Mouse (Mus musculus) retina, postnatal 7 days (tissue): ENCODE measurements around the gene Prr27.

Experiments used
- DNase-seq: peaks from one replicate; pipeline ENCODE4 v3.0.0-alpha.2; 2012; ENCODE audit warnings: low read depth, low spot score

Prr27 gene

DNA sequence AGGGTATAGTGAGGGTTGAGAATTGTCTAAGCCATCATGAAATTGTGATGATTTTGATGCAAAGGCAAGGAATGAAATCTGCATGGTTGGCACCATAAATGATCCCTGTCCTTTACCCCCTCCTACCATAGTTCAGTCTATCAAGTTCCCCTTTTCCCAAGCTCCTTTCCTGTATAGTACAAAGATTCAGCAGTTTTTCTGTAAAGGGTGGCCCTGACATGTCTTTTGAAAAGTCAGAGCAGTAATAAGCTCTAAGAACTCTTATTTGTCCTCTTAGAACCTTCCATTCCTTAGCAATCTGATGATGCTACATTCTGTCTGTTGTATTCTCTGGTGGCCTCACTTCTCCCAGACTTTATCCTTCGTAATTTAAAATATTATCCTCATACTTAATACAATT is at the start of gene Prr27:
Gene Prr27, plus strand, starts transcription at position 301 of the 400 bp plus-strand sequence.
- no peak for DNase-seq

DNA sequence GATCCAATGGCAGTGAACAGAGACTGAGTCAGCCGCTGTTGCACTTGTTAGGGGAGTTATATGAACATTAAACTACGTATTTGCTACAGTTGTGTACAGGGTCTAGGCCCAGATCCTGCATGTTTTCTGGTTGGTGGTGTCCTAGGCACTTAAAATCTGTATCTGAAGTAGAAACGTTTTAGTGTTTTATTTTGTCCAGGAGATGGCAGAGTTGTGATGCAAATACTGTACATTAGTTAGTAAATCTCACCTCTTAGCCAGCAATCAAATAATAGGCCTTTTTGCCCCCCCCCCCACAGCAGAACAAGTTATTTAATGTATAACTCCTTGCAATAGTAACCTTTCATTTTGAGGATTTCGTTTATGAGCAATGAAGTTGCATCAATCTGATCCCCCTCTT is 42.8 kb upstream of the Prr27 start:
- no peak for DNase-seq

DNA sequence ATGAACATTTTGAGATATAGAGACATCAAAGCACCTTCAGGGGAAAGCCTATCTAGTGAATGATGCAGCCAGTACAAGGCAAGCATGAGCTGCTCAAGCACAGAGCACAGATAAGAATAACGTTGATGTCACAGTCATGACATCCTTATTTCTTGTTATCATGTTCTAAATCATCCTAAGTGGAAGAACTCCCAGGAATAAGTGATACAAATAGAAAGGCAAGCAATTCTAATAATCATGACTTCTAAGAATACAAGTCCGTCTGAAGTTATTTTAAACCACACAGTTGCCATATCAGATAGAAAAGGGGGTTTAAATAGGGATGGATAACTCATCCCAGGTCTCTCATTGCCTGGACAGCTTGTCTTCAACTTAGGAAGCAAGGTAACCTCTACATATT is 17.7 kb upstream of the Prr27 start, which contains the start of gene Csn1s2b:
Gene Csn1s2b, plus strand, starts transcription at position 301 of the 400 bp plus-strand sequence.
- DNase-seq: no peak

DNA sequence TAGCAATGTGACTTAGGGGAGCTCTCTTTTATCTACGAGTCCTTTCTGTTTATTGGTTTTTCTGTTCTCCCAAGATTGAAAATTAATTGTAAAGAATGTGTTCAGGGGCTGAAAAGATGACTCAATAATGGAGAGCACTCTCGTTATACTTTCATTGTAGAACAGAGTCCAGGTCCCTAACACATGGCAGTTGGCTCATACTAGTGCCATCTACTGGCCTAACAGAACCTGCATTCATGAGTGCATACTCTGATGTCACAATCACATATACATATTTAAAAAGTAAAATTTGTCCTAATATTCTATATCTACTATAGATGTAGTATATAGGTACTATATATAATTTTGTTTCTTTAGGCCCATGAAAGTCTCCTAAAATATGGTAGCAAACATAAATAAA is 16.2 kb upstream of the Prr27 start:
- DNase-seq: no peak

DNA sequence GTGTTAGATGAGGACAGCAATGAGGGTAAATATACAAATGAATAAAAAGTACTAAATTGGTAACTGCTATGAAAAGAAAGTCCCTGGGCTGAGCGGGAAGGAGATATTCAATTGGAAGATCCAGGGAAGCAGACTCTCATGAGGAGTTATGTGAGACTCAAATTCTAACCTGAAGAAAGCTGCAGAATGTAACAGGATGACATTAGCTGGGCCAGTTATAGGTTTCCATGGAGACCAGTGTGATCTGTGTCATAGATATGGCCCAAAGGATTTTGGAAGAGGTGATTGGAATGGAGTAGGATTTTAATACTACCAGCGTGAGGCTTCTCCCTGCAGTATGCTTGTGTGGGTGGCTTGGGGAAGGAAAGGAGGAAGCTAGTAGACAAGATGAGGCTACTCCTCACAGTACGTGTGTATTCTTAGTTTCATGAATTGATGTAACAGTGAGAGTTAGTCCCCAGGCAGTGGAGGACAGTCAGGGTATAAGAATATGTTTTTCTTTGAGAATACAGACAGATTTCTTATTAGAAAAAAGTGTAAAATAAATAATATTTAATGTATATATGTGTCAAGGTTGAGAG is 29.7 kb downstream of the Prr27 start:
- DNase-seq: no peak

DNA sequence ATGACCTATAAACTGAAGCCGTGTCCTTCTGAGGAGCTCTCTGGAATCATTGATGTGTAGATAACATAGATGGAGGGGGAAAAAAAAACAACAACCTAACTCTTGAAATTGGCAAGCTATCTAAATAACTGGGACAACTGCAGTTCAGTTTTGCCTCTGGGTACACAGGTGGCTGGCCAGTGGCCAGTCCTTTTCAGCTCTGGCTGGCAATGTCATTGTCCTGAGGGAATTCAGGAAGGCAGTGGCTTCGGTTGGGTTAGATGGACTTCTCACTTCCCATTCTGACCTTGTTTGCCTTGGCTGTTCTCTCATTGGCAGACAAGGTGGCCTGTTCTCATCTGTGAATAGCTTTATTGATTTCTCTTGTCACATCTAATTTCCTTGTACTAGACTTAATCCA is 44.6 kb downstream of the Prr27 start:
- no peak for DNase-seq

DNA sequence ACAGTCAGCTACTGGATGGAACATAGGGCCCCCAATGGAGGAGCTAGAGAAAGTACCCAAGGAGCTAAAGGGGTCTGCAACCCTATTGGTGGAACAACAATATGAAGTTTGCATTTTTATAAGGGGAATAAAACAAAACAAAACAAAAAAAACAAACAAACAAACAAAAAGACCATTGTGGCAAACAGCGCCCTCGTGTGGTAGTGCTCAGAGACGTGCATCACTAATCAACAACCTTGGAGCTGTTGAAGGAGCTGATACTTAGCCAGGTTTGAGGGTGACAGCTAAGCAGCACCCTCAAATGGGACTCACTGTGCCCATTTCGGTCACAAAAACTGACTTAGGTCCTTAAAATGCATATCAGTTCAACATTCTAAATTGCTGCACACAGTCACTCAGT is 45.9 kb downstream of the Prr27 start:
- DNase-seq: no peak

DNA sequence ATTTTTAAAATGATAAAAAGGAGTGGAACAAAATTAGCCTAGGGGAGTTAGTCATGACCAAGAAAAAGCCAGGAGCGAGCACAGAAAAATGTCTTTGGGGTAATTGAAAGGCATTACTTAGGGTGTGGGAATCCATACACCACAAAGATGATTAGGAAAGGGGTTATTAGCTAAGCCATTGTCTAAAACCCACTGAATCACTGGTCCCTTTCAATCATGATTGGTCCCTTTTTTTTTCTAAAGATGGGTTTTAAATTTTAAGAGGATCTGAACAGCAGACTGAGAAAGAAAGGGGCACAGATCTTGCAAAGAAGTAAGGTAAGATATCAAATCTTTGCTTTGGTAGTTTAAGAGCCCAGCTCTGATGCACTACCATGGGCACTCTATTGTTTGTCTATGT is 59.2 kb downstream of the Prr27 start, which contains the start of gene Odam:
Gene Odam, plus strand, starts transcription at position 301 of the 400 bp plus-strand sequence.
- no peak for DNase-seq
